ENCODE assay signal across 8 mouse cellular contexts in genomic region chr8:70210538-70210937, GRCm38 (mm10). TPM values are rescaled to one million over a fixed set of nuclear protein-coding genes. Genes with fewer than 3 reads are reported as not detected.
A peak's percentile ranks its signal among the peaks of the same experiment; 100 is the strongest.
DNase-seq lines count a peak whose midpoint lies in the region; ATAC-seq and TF ChIP-seq lines count a peak whose summit lies in the region.

No protein-coding gene starts in this region.

- no peaks in the 10 kb centered on the region for H3K79me2 ChIP-seq in CH12.LX (replicated peaks; ENCODE audit: control insufficient read depth, extremely low read depth, insufficient read depth, poor library complexity, severe bottlenecking)

- peak; percentile 94 for DNase-seq in heart, adult 11 months
- DNase-seq in heart, adult 9 months (ENCODE audit: low spot score in 2 of 2), result no peak
- DNase-seq in CH12.LX (ENCODE audit: extremely low read depth), result no peak
- peak; percentile 32 for DNase-seq in limb, embryonic 11.5 days (ENCODE audit: low spot score)
- DNase-seq in telencephalon, adult 2 months (ENCODE audit: low read depth, low spot score), result peak; percentile 53
- DNase-seq in spleen, postnatal 4 days (ENCODE audit: low spot score in 2 of 2), result no peak
- no peak for DNase-seq in ovary, postnatal 10 days (ENCODE audit: low spot score)

- ATAC-seq in embryonic facial prominence, embryonic 15.5 days (ENCODE audit: insufficient number of reproducible peaks, low FRiP score, low TSS enrichment, low read depth), result no peak
- no peak for ATAC-seq in limb, embryonic 11.5 days (ENCODE audit: insufficient number of reproducible peaks, low FRiP score, low TSS enrichment, low read depth)

- H3K27ac ChIP-seq in CH12.LX (ENCODE audit: insufficient read depth, low read depth), result no peak overlapping the region
- peak overlapping the region; percentile 58 for H3K27ac ChIP-seq in embryonic facial prominence, embryonic 15.5 days (replicated peaks)
- H3K27ac ChIP-seq in limb, embryonic 11.5 days (replicated peaks; ENCODE audit: low read depth, low read length), result no peak overlapping the region

- dilution Hi-C loops in CH12.LX (cut with MboI; ENCODE audit: extremely low pct_ligation_motif_present, extremely low pct_unique_long_range_greater_than_20kb, low sequenced_read_pairs), result no loop called here

- H3K9me3 ChIP-seq in CH12.LX (replicated peaks; ENCODE audit: low read length), result no peaks in the 10 kb centered on the region
- no peaks in the 10 kb centered on the region for H3K9me3 ChIP-seq in embryonic facial prominence, embryonic 15.5 days (replicated peaks)
- no peaks in the 10 kb centered on the region for H3K9me3 ChIP-seq in limb, embryonic 11.5 days (ENCODE audit: control insufficient read depth, low read length)

- no peak for TF ChIP-seq CTCF in CH12.LX (conservative IDR thresholded peaks at IDR 0.05 in 1 of 2, IDR thresholded peaks at IDR 0.05 in 1 of 2; ENCODE audit: low read depth in 2 of 2, low read length in 2 of 2)

- TF ChIP-seq POLR2A in CH12.LX (IDR thresholded peaks at IDR 0.05; ENCODE audit: low read depth, low read length), result no peak

- in situ Hi-C loops in CH12.LX (cut with MboI; ENCODE audit: low pct_ligation_motif_present, low pct_unique_long_range_greater_than_20kb, low sequenced_read_pairs), result loop anchor here (5.0 kb wide), 1 partner anchor 38 kb away; the partner anchor contains the start of gene Tmem161a

- H3K4me1 ChIP-seq in CH12.LX (ENCODE audit: control insufficient read depth in 1 of 2, insufficient read depth in 2 of 2), result peaks cover 18 to 45% of the 10 kb centered on the region in 2 experiments
- H3K4me1 ChIP-seq in embryonic facial prominence, embryonic 15.5 days, result peaks cover 24% of the 10 kb centered on the region
- 0 out of 2 replicates have a peak, but pooled peaks cover 2% of the 10 kb centered on the region for H3K4me1 ChIP-seq in limb, embryonic 11.5 days (ENCODE audit: control insufficient read depth, insufficient read depth, low read length)

- H3K27me3 ChIP-seq in CH12.LX (replicated peaks), result no peaks in the 10 kb centered on the region
- H3K27me3 ChIP-seq in embryonic facial prominence, embryonic 15.5 days, result no peaks in the 10 kb centered on the region
- no peaks in the 10 kb centered on the region for H3K27me3 ChIP-seq in limb, embryonic 11.5 days (ENCODE audit: control insufficient read depth, insufficient read depth, low read length)

- H3K9ac ChIP-seq in CH12.LX (ENCODE audit: insufficient read depth, low read depth), result no peak overlapping the region
- H3K9ac ChIP-seq in embryonic facial prominence, embryonic 15.5 days, result no peak overlapping the region
- H3K9ac ChIP-seq in limb, embryonic 11.5 days (ENCODE audit: low read length), result no peak overlapping the region

- H3K4me2 ChIP-seq in CH12.LX (ENCODE audit: insufficient read depth, low read depth, poor library complexity, severe bottlenecking), result no peak overlapping the region
- H3K4me2 ChIP-seq in embryonic facial prominence, embryonic 15.5 days (replicated peaks), result peak overlapping the region; percentile 97
- H3K4me2 ChIP-seq in limb, embryonic 11.5 days (ENCODE audit: low read depth, severe bottlenecking), result no peak overlapping the region

- H3K36me3 ChIP-seq in CH12.LX (replicated peaks in 1 of 2; ENCODE audit: control insufficient read depth in 1 of 2, insufficient read depth in 1 of 2, low read length in 1 of 2), result no peaks in the 10 kb centered on the region
- H3K36me3 ChIP-seq in embryonic facial prominence, embryonic 15.5 days, result no peaks in the 10 kb centered on the region
- H3K36me3 ChIP-seq in limb, embryonic 11.5 days (ENCODE audit: control insufficient read depth, insufficient read depth, low read length), result no peaks in the 10 kb centered on the region

- no peak for TF ChIP-seq RAD21 in CH12.LX (IDR thresholded peaks at IDR 0.05; ENCODE audit: low read depth, low read length)

- WGBS in embryonic facial prominence, embryonic 15.5 days, result 11% methylated on average over 8 of the region's 8 CpGs
- 18% methylated on average over 8 of the region's 8 CpGs for WGBS in limb, embryonic 11.5 days

- no peak for TF ChIP-seq EP300 in CH12.LX (IDR thresholded peaks at IDR 0.05; ENCODE audit: low read length)

- H3K4me3 ChIP-seq in CH12.LX (replicated peaks in 1 of 3; ENCODE audit: low read depth in 2 of 3, low read length in 2 of 3, poor library complexity in 1 of 3), result no peak overlapping the region
- H3K4me3 ChIP-seq in embryonic facial prominence, embryonic 15.5 days (replicated peaks), result peak overlapping the region; percentile 82
- no peak overlapping the region for H3K4me3 ChIP-seq in limb, embryonic 11.5 days (ENCODE audit: low read depth, low read length)

TF ChIP-seq in CH12.LX, 34 proteins besides CTCF, POLR2A, EP300 and RAD21:
- TF ChIP-seq HCFC1 (IDR thresholded peaks at IDR 0.05; ENCODE audit: low read depth, low read length) (no peak), JUN (IDR thresholded peaks at IDR 0.05; ENCODE audit: insufficient read depth, low read depth, low read length) (no peak), IRF4 (IDR thresholded peaks at IDR 0.05; ENCODE audit: low read depth, low read length) (0 out of 2 replicates have a peak, but pooled peaks have one; percentile 17), NELFE (IDR thresholded peaks at IDR 0.05; ENCODE audit: low read depth, low read length) (no peak)

RNA-seq across cellular contexts. Expression of gene Slc25a42, which starts 1.6 kb away (rescaled TPM):
- total RNA-seq in CH12.LX (2012; rRNA removed), result 2.5 and 3.0 TPM in 2 replicates
- 0.63 and 0.80 TPM in 2 replicates for total RNA-seq in CH12.LX (2014; rRNA removed)
- polyA plus RNA-seq in CH12.LX (2012; ENCODE audit: insufficient read length, low read depth), result 2.9 and 3.4 TPM in 2 replicates
- 6.7 and 8.9 TPM in 2 replicates for polyA plus RNA-seq in embryonic facial prominence, embryonic 15.5 days (2015; fragmentation: Nextera tagmentation; extraction: Ambion mirVana)
- polyA plus RNA-seq in limb, embryonic 11.5 days (2014; fragmentation: Nextera tagmentation; extraction: Ambion mirVana), result 2.1 and 2.4 TPM in 2 replicates

RNA-seq across cellular contexts. Expression of gene Sugp2, which starts 23.5 kb away (rescaled TPM):
- total RNA-seq in CH12.LX (2012; rRNA removed), result 22.4 and 23.6 TPM in 2 replicates
- 9.4 and 10.0 TPM in 2 replicates for total RNA-seq in CH12.LX (2014; rRNA removed)
- 20.1 and 21.4 TPM in 2 replicates for polyA plus RNA-seq in CH12.LX (2012; ENCODE audit: insufficient read length, low read depth)
- polyA plus RNA-seq in embryonic facial prominence, embryonic 15.5 days (2015; fragmentation: Nextera tagmentation; extraction: Ambion mirVana), result 31.7 and 32.5 TPM in 2 replicates
- polyA plus RNA-seq in limb, embryonic 11.5 days (2014; fragmentation: Nextera tagmentation; extraction: Ambion mirVana), result 34.3 and 41.0 TPM in 2 replicates

RNA-seq across cellular contexts. Expression of gene Armc6, which starts 23.7 kb away (rescaled TPM):
- total RNA-seq in CH12.LX (2012; rRNA removed) (31.1 and 39.2 TPM in 2 replicates), CH12.LX (2014; rRNA removed) (21.6 and 23.7 TPM in 2 replicates)
- 20.0 and 20.7 TPM in 2 replicates for polyA plus RNA-seq in CH12.LX (2012; ENCODE audit: insufficient read length, low read depth)
- polyA plus RNA-seq in embryonic facial prominence, embryonic 15.5 days (2015; fragmentation: Nextera tagmentation; extraction: Ambion mirVana), result 30.5 and 31.1 TPM in 2 replicates
- 19.8 and 20.1 TPM in 2 replicates for polyA plus RNA-seq in limb, embryonic 11.5 days (2014; fragmentation: Nextera tagmentation; extraction: Ambion mirVana)

RNA-seq across cellular contexts. Expression of gene Tmem161a, which starts 38.4 kb away (rescaled TPM):
- 54.2 and 65.0 TPM in 2 replicates for total RNA-seq in CH12.LX (2012; rRNA removed)
- total RNA-seq in CH12.LX (2014; rRNA removed), result 68.2 and 73.6 TPM in 2 replicates
- 42.3 and 48.5 TPM in 2 replicates for polyA plus RNA-seq in CH12.LX (2012; ENCODE audit: insufficient read length, low read depth)
- polyA plus RNA-seq in embryonic facial prominence, embryonic 15.5 days (2015; fragmentation: Nextera tagmentation; extraction: Ambion mirVana), result 76.4 and 77.3 TPM in 2 replicates
- 43.5 and 46.9 TPM in 2 replicates for polyA plus RNA-seq in limb, embryonic 11.5 days (2014; fragmentation: Nextera tagmentation; extraction: Ambion mirVana)

Comparison
In these comparisons a context has a peak if more than half of its experiments do, and no peak if none do; other contexts are left out.
1. DNase-seq: peak in heart, adult 11 months (single experiment), limb, embryonic 11.5 days (single experiment) and telencephalon, adult 2 months (single experiment); none in heart, adult 9 months (0 of 2), CH12.LX (single experiment), spleen, postnatal 4 days (0 of 2) and ovary, postnatal 10 days (single experiment).